Mouse (Mus musculus): Measurements from ENCODE around the gene Gm4869. TPM values are rescaled to one million over a fixed set of nuclear protein-coding genes. Genes with fewer than 3 reads are reported as not detected.
A peak's percentile ranks its signal among the peaks of the same experiment; 100 is the strongest.
"Not testable (repeated sequence)": the region's sequence is repeated elsewhere in the genome, so short reads cannot be mapped to it uniquely, and the experiment has no call there.

Gm4869 gene
- polyA plus RNA-seq, 1 experiment from 2014 or later: not detected

DNA sequence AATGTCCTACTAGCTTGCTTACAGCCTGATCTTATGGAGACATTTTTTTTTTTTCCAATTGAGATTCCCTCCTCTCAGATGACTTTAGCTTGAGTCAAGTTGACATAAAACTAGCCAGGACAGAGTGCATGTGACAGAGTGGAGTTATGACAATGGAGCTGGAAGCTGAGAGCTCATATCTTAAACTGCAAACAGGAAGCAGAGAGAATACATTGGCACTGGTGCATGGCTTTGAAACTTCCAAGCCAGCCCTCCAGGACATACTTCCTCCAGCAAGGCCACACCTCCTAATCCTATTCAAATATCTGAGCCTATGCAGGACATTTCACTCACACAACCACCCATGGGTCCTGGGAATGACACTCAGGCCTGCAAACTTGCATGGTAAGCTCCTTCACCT lies 9.0 kb downstream of the Gm4869 start:
- H3K27me3 ChIP-seq (ENCODE audit: control insufficient read depth, insufficient read depth, low read length): no peaks in the 10 kb centered on the region
- H3K36me3 ChIP-seq (ENCODE audit: control insufficient read depth, insufficient read depth, low read length): no peaks in the 10 kb centered on the region
- H3K4me3 ChIP-seq (ENCODE audit: low read length): no peak overlapping the region
- no peaks in the 10 kb centered on the region for H3K9me3 ChIP-seq (ENCODE audit: control insufficient read depth, low read length)
- no peak overlapping the region for H3K4me2 ChIP-seq (replicated peaks; ENCODE audit: low read depth, low read length)
- no peak overlapping the region for H3K27ac ChIP-seq (ENCODE audit: low read depth, low read length)
- H3K4me1 ChIP-seq (ENCODE audit: control insufficient read depth, insufficient read depth, low read length): no peaks in the 10 kb centered on the region
- H3K9ac ChIP-seq (ENCODE audit: low read depth, low read length): no peak overlapping the region
- ATAC-seq (ENCODE audit: low FRiP score, low TSS enrichment): no peak

DNA sequence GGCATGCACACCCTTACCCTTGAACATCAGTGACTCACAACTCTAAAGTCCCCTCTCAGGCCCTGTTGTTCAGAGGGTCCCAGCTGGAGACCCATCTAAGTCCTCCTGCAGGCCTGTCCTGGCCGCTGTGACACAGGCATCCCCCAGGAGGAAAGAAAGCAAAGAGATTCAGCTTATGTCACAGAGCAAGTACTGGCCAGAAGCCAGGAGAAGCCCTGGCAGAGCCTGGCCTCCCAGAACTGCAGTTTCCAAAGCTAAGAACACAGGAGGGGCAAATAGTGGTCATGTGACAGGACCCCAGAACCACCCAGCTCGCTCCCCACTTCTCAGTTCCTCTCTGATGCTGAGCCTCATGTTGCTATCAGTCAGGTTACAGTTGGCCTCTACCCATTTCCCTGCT lies 10.0 kb downstream of the Gm4869 start:
- Histone ChIP-seq H3K9ac (ENCODE audit: low read depth, low read length) (no peak overlapping the region), H3K27me3 (ENCODE audit: control insufficient read depth, insufficient read depth, low read length) (no peaks in the 10 kb centered on the region), H3K4me2 (replicated peaks; ENCODE audit: low read depth, low read length) (no peak overlapping the region), H3K9me3 (ENCODE audit: control insufficient read depth, low read length) (no peaks in the 10 kb centered on the region), H3K36me3 (ENCODE audit: control insufficient read depth, insufficient read depth, low read length) (no peaks in the 10 kb centered on the region), H3K27ac (ENCODE audit: low read depth, low read length) (no peak overlapping the region), H3K4me3 (ENCODE audit: low read length) (no peak overlapping the region), H3K4me1 (ENCODE audit: control insufficient read depth, insufficient read depth, low read length) (no peaks in the 10 kb centered on the region)
- ATAC-seq (ENCODE audit: low FRiP score, low TSS enrichment): no peak
- 81% methylated on average over 2 of the region's 2 CpGs for WGBS

DNA sequence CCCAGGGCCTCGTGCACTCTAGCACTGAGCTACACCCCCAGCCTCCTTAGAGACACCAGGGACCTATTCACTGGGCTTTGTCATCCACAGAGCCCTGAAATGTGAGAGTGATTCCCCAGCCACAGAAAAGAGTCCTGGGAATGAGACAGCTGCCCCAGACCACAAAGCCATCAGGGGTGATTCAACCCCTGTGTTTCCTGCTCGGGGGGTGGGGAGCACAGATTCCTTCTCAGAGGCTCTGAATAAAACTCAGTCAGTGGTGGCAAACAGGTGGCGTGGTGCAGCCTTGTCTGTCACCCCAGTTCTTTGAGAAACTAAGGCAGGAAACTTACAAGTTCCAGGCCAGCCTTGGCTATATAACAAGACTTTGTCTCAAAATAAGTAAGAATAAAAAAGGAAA lies 16.0 kb downstream of the Gm4869 start:
- no peaks in the 10 kb centered on the region for H3K27me3 ChIP-seq (ENCODE audit: control insufficient read depth, insufficient read depth, low read length)
- no peak overlapping the region for H3K27ac ChIP-seq (ENCODE audit: low read depth, low read length)
- H3K4me2 ChIP-seq (replicated peaks; ENCODE audit: low read depth, low read length): no peak overlapping the region
- peaks cover 10% of the 10 kb centered on the region; the same call in 1 of the 2 replicates for H3K9me3 ChIP-seq (ENCODE audit: control insufficient read depth, low read length)
- H3K9ac ChIP-seq (ENCODE audit: low read depth, low read length): no peak overlapping the region
- no peaks in the 10 kb centered on the region for H3K4me1 ChIP-seq (ENCODE audit: control insufficient read depth, insufficient read depth, low read length)
- WGBS: 72% methylated on average over 3 of the region's 3 CpGs
- no peak overlapping the region for H3K4me3 ChIP-seq (ENCODE audit: low read length)
- no peaks in the 10 kb centered on the region for H3K36me3 ChIP-seq (ENCODE audit: control insufficient read depth, insufficient read depth, low read length)
- ATAC-seq (ENCODE audit: low FRiP score, low TSS enrichment): no peak

GRCm38 (mm10) chr5:140463151-140463550 lies 17.7 kb downstream of the Gm4869 start:
- not testable (repeated sequence) for ATAC-seq (ENCODE audit: low FRiP score, low TSS enrichment)
- WGBS: 86% methylated on average over 2 of the region's 2 CpGs

DNA sequence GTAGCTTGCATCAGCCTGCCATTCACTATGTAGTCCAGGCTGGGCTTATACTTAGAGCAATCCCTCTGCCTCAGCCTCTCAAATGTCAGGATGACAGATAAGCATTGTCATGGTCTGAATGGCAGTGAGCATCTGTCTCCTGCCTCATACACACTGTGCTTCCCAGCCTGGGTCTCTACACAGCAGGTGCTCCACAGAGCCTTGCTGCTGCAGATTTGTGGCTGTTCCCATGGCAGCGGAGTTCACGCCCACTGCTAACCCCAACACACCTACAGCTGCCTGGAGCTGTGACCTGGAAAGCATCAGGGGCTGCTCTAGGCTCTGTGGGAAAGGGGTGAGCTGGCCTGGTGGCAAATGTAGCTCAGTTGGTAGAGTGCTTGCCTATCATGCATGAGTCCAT lies 19.5 kb downstream of the Gm4869 start:
- Histone ChIP-seq H3K36me3 (ENCODE audit: control insufficient read depth, insufficient read depth, low read length) (no peaks in the 10 kb centered on the region), H3K27ac (ENCODE audit: low read depth, low read length) (no peak overlapping the region), H3K27me3 (ENCODE audit: control insufficient read depth, insufficient read depth, low read length) (no peaks in the 10 kb centered on the region), H3K9me3 (ENCODE audit: control insufficient read depth, low read length) (peaks cover 10% of the 10 kb centered on the region; the same call in 1 of the 2 replicates), H3K9ac (ENCODE audit: low read depth, low read length) (no peak overlapping the region), H3K4me2 (replicated peaks; ENCODE audit: low read depth, low read length) (no peak overlapping the region), H3K4me3 (ENCODE audit: low read length) (no peak overlapping the region), H3K4me1 (ENCODE audit: control insufficient read depth, insufficient read depth, low read length) (no peaks in the 10 kb centered on the region)
- WGBS: 83% methylated on average over 2 of the region's 2 CpGs
- ATAC-seq (ENCODE audit: low FRiP score, low TSS enrichment): no peak

More at GRCm38 (mm10) chr5:140463151-140463550, 17.7 kb downstream of the Gm4869 start:
- H3K27me3 ChIP-seq (ENCODE audit: control insufficient read depth, insufficient read depth, low read length); H3K4me1 ChIP-seq (ENCODE audit: control insufficient read depth, insufficient read depth, low read length); H3K27ac ChIP-seq (ENCODE audit: low read depth, low read length); H3K9ac ChIP-seq (ENCODE audit: low read depth, low read length); H3K9me3 ChIP-seq (ENCODE audit: control insufficient read depth, low read length); H3K36me3 ChIP-seq (ENCODE audit: control insufficient read depth, insufficient read depth, low read length); H3K4me3 ChIP-seq (ENCODE audit: low read length); H3K4me2 ChIP-seq (replicated peaks; ENCODE audit: low read depth, low read length): not testable (repeated sequence)

DNA sequence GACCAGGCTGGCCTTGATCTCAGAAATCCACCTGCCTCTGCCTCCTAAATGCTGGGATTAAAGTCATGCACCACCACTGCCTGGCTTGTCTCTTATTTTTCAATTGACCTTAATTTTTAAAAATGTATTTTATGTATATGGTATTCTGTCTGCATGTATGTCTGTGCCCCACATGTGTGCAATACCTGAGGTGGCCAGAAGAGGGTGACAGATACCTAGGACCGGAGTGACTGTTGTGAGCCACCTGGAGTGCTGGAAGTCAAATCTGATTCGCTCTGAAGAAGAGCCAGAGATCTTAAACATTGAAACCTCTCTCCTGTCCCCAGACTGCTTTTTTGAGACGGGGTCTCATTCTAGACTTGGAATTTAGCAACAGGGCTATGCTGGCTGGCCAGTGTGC lies 26.9 kb downstream of the Gm4869 start:
- no peaks in the 10 kb centered on the region for H3K36me3 ChIP-seq (ENCODE audit: control insufficient read depth, insufficient read depth, low read length)
- no peaks in the 10 kb centered on the region for H3K9me3 ChIP-seq (ENCODE audit: control insufficient read depth, low read length)
- H3K27ac ChIP-seq (ENCODE audit: low read depth, low read length): no peak overlapping the region
- no peak overlapping the region for H3K4me2 ChIP-seq (replicated peaks; ENCODE audit: low read depth, low read length)
- H3K4me3 ChIP-seq (ENCODE audit: low read length): no peak overlapping the region
- no peaks in the 10 kb centered on the region for H3K4me1 ChIP-seq (ENCODE audit: control insufficient read depth, insufficient read depth, low read length)
- H3K27me3 ChIP-seq (ENCODE audit: control insufficient read depth, insufficient read depth, low read length): no peaks in the 10 kb centered on the region
- WGBS: 76% methylated on average over 3 of the region's 3 CpGs
- H3K9ac ChIP-seq (ENCODE audit: low read depth, low read length): no peak overlapping the region
- ATAC-seq (ENCODE audit: low FRiP score, low TSS enrichment): no peak

GRCm38 (mm10) chr5:140481458-140481857 lies 36.0 kb downstream of the Gm4869 start:
- Histone ChIP-seq H3K36me3 (ENCODE audit: control insufficient read depth, insufficient read depth, low read length) (no peaks in the 10 kb centered on the region), H3K4me3 (ENCODE audit: low read length) (no peak overlapping the region), H3K27ac (ENCODE audit: low read depth, low read length) (no peak overlapping the region), H3K27me3 (ENCODE audit: control insufficient read depth, insufficient read depth, low read length) (no peaks in the 10 kb centered on the region), H3K9me3 (ENCODE audit: control insufficient read depth, low read length) (no peaks in the 10 kb centered on the region), H3K4me2 (replicated peaks; ENCODE audit: low read depth, low read length) (no peak overlapping the region), H3K9ac (ENCODE audit: low read depth, low read length) (no peak overlapping the region), H3K4me1 (ENCODE audit: control insufficient read depth, insufficient read depth, low read length) (no peaks in the 10 kb centered on the region)
- no peak for ATAC-seq (ENCODE audit: low FRiP score, low TSS enrichment)
- 84% methylated on average over 4 of the region's 4 CpGs for WGBS

DNA sequence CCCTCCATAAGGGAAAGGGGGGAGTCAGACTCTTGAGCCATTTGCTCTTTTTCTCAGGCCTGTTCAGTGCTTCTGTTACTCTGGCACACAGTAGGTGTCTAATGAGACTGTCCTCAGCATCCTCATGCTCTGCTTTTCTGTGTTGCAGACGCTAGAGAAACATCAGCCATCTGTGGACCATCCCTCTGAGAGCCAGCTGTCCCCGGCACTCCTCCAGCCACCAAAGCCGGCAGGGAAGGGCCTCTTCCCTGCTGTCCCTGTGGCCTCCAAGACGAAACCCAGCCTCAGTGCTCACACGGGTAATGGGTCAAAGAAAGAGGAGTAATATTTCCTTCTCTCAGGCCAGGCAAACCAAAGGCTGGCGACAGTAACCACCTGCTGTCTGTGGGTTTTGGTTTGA lies 45.7 kb downstream of the Gm4869 start:
- Histone ChIP-seq H3K9ac (ENCODE audit: low read depth, low read length) (no peak overlapping the region), H3K36me3 (ENCODE audit: control insufficient read depth, insufficient read depth, low read length) (no peaks in the 10 kb centered on the region), H3K4me3 (ENCODE audit: low read length) (no peak overlapping the region), H3K4me1 (ENCODE audit: control insufficient read depth, insufficient read depth, low read length) (no peaks in the 10 kb centered on the region), H3K27ac (ENCODE audit: low read depth, low read length) (no peak overlapping the region), H3K4me2 (replicated peaks; ENCODE audit: low read depth, low read length) (no peak overlapping the region), H3K27me3 (ENCODE audit: control insufficient read depth, insufficient read depth, low read length) (no peaks in the 10 kb centered on the region), H3K9me3 (ENCODE audit: control insufficient read depth, low read length) (no peaks in the 10 kb centered on the region)
- 50% methylated on average over 6 of the region's 6 CpGs for WGBS
- no peak for ATAC-seq (ENCODE audit: low FRiP score, low TSS enrichment)

GRCm38 (mm10) chr5:140492684-140493233 lies 47.3 kb downstream of the Gm4869 start:
- H3K36me3 ChIP-seq (ENCODE audit: control insufficient read depth, insufficient read depth, low read length): no peaks in the 10 kb centered on the region
- peak overlapping the region; percentile 17; the same call in 1 of the 2 replicates for H3K27ac ChIP-seq (ENCODE audit: low read depth, low read length)
- 12% methylated on average over 11 of the region's 11 CpGs for WGBS

More at GRCm38 (mm10) chr5:140492684-140493233, 47.3 kb downstream of the Gm4869 start:
- Histone ChIP-seq H3K9ac (ENCODE audit: low read depth, low read length) (no peak overlapping the region), H3K9me3 (ENCODE audit: control insufficient read depth, low read length) (no peaks in the 10 kb centered on the region), H3K4me2 (replicated peaks; ENCODE audit: low read depth, low read length) (no peak overlapping the region), H3K27me3 (ENCODE audit: control insufficient read depth, insufficient read depth, low read length) (no peaks in the 10 kb centered on the region), H3K4me1 (ENCODE audit: control insufficient read depth, insufficient read depth, low read length) (no peaks in the 10 kb centered on the region), H3K4me3 (ENCODE audit: low read length) (no peak overlapping the region)
- ATAC-seq (ENCODE audit: low FRiP score, low TSS enrichment): peak; percentile 50; the same call in 1 of the 2 replicates
